Mouse (Mus musculus): ENCODE measurements around the gene Il10ra. TPM values are rescaled to one million over a fixed set of nuclear protein-coding genes. Genes with fewer than 3 reads are reported as not detected.

The Il10ra gene
- total and polyA plus RNA-seq, 3 experiments: 0.07 to 0.45 (median 0.16) TPM

DNA sequence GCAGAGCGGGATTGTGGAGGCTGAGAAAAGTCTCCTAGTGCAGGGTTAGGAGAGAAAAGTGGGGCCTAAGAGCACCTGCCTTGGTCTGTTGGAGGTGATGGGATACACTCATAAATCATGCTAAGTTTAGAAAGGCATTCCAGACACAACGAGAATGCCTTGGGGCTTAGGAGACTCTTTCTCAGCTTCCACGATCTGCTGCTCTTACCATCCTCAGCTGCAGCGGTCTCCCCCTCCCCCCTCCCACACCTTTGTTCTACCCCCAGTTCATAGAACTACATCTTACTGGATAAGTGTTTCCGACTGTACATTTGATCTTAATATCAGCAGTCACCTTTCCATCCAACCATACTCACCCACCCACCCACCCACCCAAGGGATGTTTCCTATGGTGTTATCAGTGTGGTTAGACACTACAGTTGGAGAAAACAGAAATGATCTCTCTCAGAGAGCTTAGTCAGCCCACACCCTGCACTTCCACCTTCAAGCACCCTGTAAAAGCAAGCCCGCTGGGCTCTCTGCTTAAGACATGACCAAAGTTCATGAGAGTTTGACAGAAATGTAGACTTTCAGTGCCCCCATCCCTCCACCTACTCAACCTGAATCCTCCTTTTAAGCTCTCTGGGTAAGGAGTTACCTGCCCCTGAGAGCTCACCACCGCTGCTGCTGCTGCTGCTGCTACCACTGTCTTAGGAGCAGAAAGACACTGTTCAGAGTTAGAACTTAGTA lies 61.8 kb downstream of the Il10ra start:
- DNase-seq (ENCODE audit: low spot score): no peak
- no peaks in the 10 kb centered on the region; the same call in 1 of the 2 replicates for H3K27me3 ChIP-seq (ENCODE audit: insufficient read depth, low read length)
- H3K9me3 ChIP-seq (replicated peaks): no peaks in the 10 kb centered on the region
- H3K4me3 ChIP-seq (ENCODE audit: low read depth, low read length): no peak overlapping the region
- H3K4me1 ChIP-seq (ENCODE audit: insufficient read depth, low read depth, low read length): no peaks in the 10 kb centered on the region
- ATAC-seq (ENCODE audit: extremely low read depth, insufficient number of reproducible peaks, low FRiP score, poor library complexity, severe bottlenecking): no peak
- TF ChIP-seq POLR2AphosphoS5 (IDR thresholded peaks at IDR 0.05; ENCODE audit: insufficient replicate concordance, low read depth, low read length): no peak
- H3K36me3 ChIP-seq (replicated peaks): no peaks in the 10 kb centered on the region

DNA sequence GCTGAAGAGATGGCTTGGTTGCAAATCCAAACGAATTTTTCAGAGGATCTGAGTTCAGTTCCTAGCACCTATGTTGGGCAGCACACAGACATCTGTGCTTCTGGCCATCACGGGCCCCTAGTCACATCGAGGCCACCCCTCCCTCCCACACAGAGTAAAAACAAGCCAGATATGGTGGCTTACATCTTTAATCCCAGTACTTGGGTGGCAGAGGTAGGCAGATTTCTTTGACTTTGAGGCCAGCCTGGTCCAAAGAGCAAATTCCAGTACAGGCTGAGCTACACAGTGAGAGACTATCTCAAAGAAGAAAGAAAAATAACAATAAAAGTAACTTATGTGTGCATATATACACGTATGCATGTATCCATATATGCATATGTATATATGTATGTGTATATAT lies 62.8 kb downstream of the Il10ra start:
- H3K4me1 ChIP-seq (ENCODE audit: insufficient read depth, low read depth, low read length): no peaks in the 10 kb centered on the region
- H3K27me3 ChIP-seq (ENCODE audit: insufficient read depth, low read length): no peaks in the 10 kb centered on the region; the same call in 1 of the 2 replicates
- H3K9me3 ChIP-seq (replicated peaks): no peaks in the 10 kb centered on the region
- no peak overlapping the region for H3K4me3 ChIP-seq (ENCODE audit: low read depth, low read length)
- TF ChIP-seq GATA1 (IDR thresholded peaks at IDR 0.05; ENCODE audit: borderline replicate concordance, low read length) (no peak), GATA2 (IDR thresholded peaks at IDR 0.05; ENCODE audit: borderline replicate concordance, low read depth, low read length) (no peak), POLR2AphosphoS5 (IDR thresholded peaks at IDR 0.05; ENCODE audit: insufficient replicate concordance, low read depth, low read length) (no peak), TAL1 (conservative IDR thresholded peaks at IDR 0.05; ENCODE audit: low read depth, low read length) (no peak), CTCF (IDR thresholded peaks at IDR 0.05; ENCODE audit: low read depth, low read length) (no peak)
- DNase-seq (ENCODE audit: low spot score): no peak
- H3K36me3 ChIP-seq (replicated peaks): no peaks in the 10 kb centered on the region
- no peak for ATAC-seq (ENCODE audit: extremely low read depth, insufficient number of reproducible peaks, low FRiP score, poor library complexity, severe bottlenecking)

DNA sequence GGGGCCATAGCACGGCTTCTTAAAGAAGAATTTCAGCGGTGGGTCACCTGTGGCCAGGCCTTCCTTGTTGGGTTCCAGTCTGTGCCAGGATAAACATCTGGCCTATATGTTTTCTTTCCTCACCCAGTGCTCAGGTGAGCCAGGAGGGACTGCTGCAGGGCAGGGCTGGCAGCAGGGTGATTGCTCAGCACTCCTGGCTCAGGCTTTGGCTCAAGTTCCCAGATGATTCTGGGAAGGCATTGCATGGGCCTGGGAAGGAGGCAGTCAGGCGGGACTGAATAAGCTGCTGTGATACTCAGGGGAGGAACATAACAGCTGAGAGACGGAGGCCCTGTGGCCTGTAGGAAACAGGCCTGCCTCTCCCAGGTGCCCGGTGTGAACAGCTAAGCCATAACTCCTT lies 63.8 kb downstream of the Il10ra start:
- ATAC-seq (ENCODE audit: extremely low read depth, insufficient number of reproducible peaks, low FRiP score, poor library complexity, severe bottlenecking) (no peak), DNase-seq (ENCODE audit: low spot score) (no peak)
- H3K9me3 ChIP-seq (replicated peaks): no peaks in the 10 kb centered on the region
- no peak overlapping the region for H3K4me3 ChIP-seq (ENCODE audit: low read depth, low read length)
- TF ChIP-seq POLR2AphosphoS5 (IDR thresholded peaks at IDR 0.05; ENCODE audit: insufficient replicate concordance, low read depth, low read length) (no peak), TAL1 (conservative IDR thresholded peaks at IDR 0.05; ENCODE audit: low read depth, low read length) (no peak), CTCF (IDR thresholded peaks at IDR 0.05; ENCODE audit: low read depth, low read length) (no peak), GATA1 (IDR thresholded peaks at IDR 0.05; ENCODE audit: borderline replicate concordance, low read length) (no peak), GATA2 (IDR thresholded peaks at IDR 0.05; ENCODE audit: borderline replicate concordance, low read depth, low read length) (no peak)
- no peaks in the 10 kb centered on the region for H3K36me3 ChIP-seq (replicated peaks)
- no peaks in the 10 kb centered on the region; the same call in 1 of the 2 replicates for H3K27me3 ChIP-seq (ENCODE audit: insufficient read depth, low read length)
- no peaks in the 10 kb centered on the region for H3K4me1 ChIP-seq (ENCODE audit: insufficient read depth, low read depth, low read length)

Other genes starting within 250 kb of the Il10ra start
- gene Mpzl2, start 229.3 kb downstream of the Il10ra start, total RNA-seq (2014; fragmentation: Nextera tagmentation): 0.44 and 1.4 TPM in 2 replicates
- gene Mpzl2, start 229.3 kb downstream of the Il10ra start, total RNA-seq (2017): 0.17 TPM in 1 of 2 replicates, not detected in the other
- gene Mpzl2, start 229.3 kb downstream of the Il10ra start, polyA plus RNA-seq (2012): not detected in 2 replicates
- 1.2 and 2.8 TPM in 2 replicates for gene Mpzl3, start 214.0 kb downstream of the Il10ra start, total RNA-seq (2014; fragmentation: Nextera tagmentation)
- 1.5 and 1.7 TPM in 2 replicates for gene Mpzl3, start 214.0 kb downstream of the Il10ra start, total RNA-seq (2017)
- 0.04 and 0.08 TPM in 2 replicates for gene Mpzl3, start 214.0 kb downstream of the Il10ra start, polyA plus RNA-seq (2012)
- not detected in 2 replicates for gene Jaml, start 190.0 kb downstream of the Il10ra start, total RNA-seq (2014; fragmentation: Nextera tagmentation)
- gene Jaml, start 190.0 kb downstream of the Il10ra start, total RNA-seq (2017): not detected in 2 replicates
- gene Jaml, start 190.0 kb downstream of the Il10ra start, polyA plus RNA-seq (2012): not detected in 2 replicates
- not detected in 2 replicates for gene Scn2b, start 151.4 kb downstream of the Il10ra start, total RNA-seq (2014; fragmentation: Nextera tagmentation)
- gene Scn2b, start 151.4 kb downstream of the Il10ra start, total RNA-seq (2017): 0.05 and 0.06 TPM in 2 replicates
- gene Scn2b, start 151.4 kb downstream of the Il10ra start, polyA plus RNA-seq (2012): not detected in 2 replicates
- gene Scn4b, start 130.8 kb downstream of the Il10ra start, total RNA-seq (2014; fragmentation: Nextera tagmentation): not detected in 2 replicates
- 0.05 TPM in 1 of 2 replicates, not detected in the other for gene Scn4b, start 130.8 kb downstream of the Il10ra start, total RNA-seq (2017)
- not detected in 2 replicates for gene Scn4b, start 130.8 kb downstream of the Il10ra start, polyA plus RNA-seq (2012)
- not detected in 2 replicates for gene BC049352, start 87.1 kb downstream of the Il10ra start, total RNA-seq (2014; fragmentation: Nextera tagmentation)
- 0.22 TPM in 1 of 2 replicates, not detected in the other for gene BC049352, start 87.1 kb downstream of the Il10ra start, total RNA-seq (2017)
- not detected in 2 replicates for gene BC049352, start 87.1 kb downstream of the Il10ra start, polyA plus RNA-seq (2012)
- not detected in 2 replicates for gene Tmprss4, start 65.1 kb downstream of the Il10ra start, total RNA-seq (2014; fragmentation: Nextera tagmentation)
- 0.11 TPM in 1 of 2 replicates, not detected in the other for gene Tmprss4, start 65.1 kb downstream of the Il10ra start, total RNA-seq (2017)
- not detected in 2 replicates for gene Tmprss4, start 65.1 kb downstream of the Il10ra start, polyA plus RNA-seq (2012)
- gene Tmprss13, start 50.0 kb upstream of the Il10ra start, total RNA-seq (2014; fragmentation: Nextera tagmentation): not detected in 2 replicates
- 0.05 TPM in 1 of 2 replicates, not detected in the other for gene Tmprss13, start 50.0 kb upstream of the Il10ra start, total RNA-seq (2017)
- gene Tmprss13, start 50.0 kb upstream of the Il10ra start, polyA plus RNA-seq (2012): not detected in 2 replicates
- gene Fxyd6, start 101.0 kb upstream of the Il10ra start, total RNA-seq (2014; fragmentation: Nextera tagmentation): not detected in 2 replicates
- 0.06 and 0.16 TPM in 2 replicates for gene Fxyd6, start 101.0 kb upstream of the Il10ra start, total RNA-seq (2017)
- not detected in 2 replicates for gene Fxyd6, start 101.0 kb upstream of the Il10ra start, polyA plus RNA-seq (2012)
- gene Fxyd2, start 130.5 kb upstream of the Il10ra start, total RNA-seq (2014; fragmentation: Nextera tagmentation): not detected in 2 replicates
- gene Fxyd2, start 130.5 kb upstream of the Il10ra start, total RNA-seq (2017): 0.38 TPM in 1 of 2 replicates, not detected in the other
- not detected in 2 replicates for gene Fxyd2, start 130.5 kb upstream of the Il10ra start, polyA plus RNA-seq (2012)
- gene Dscaml1, start 157.5 kb upstream of the Il10ra start, total RNA-seq (2014; fragmentation: Nextera tagmentation): not detected in 2 replicates
- gene Dscaml1, start 157.5 kb upstream of the Il10ra start, total RNA-seq (2017): under 0.01 and 0.22 TPM in 2 replicates
- gene Dscaml1, start 157.5 kb upstream of the Il10ra start, polyA plus RNA-seq (2012): not detected in 2 replicates